Mouse (Mus musculus): ENCODE results near the gene Lclat1. TPM values are rescaled to one million over a fixed set of nuclear protein-coding genes. Genes with fewer than 3 reads are reported as not detected.

The Lclat1 gene
- polyA plus RNA-seq, 1 experiment from 2014 or later = 20.5 TPM

DNA sequence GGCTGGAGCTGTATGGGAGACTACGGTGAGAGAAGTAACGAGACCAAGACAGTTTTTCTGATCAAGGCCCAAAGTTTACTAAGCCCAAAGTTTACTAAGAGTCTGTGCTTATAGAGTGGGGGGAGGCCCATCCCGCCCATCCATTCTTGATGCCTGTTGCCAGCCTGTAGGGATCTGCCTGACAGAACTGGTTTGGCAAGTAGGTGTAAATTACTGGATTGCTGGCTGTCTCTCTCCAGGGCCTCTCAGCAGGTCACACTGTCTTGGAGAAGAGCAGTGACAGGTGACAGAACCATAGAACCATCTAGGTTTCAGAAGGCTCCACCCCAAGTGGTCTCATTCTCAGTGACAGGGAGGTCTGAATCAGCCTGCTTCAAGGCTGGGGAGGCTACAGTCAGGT lies 109.5 kb downstream of the Lclat1 start:
- peaks cover 4% of the 10 kb centered on the region for H3K4me1 ChIP-seq (replicated peaks; ENCODE audit: control insufficient read depth, insufficient read depth, low read length)
- ATAC-seq (ENCODE audit: low read depth) = no peak
- whole genome bisulfite sequencing = 65% methylated on average over 3 of the region's 3 CpGs
- no peak overlapping the region for H3K9ac ChIP-seq (ENCODE audit: low read length)
- H3K27ac ChIP-seq (ENCODE audit: low read length) = no peak overlapping the region
- no peaks in the 10 kb centered on the region for H3K36me3 ChIP-seq (ENCODE audit: control insufficient read depth, insufficient read depth, low read length)
- H3K4me2 ChIP-seq (ENCODE audit: low read depth, low read length) = no peak overlapping the region
- no peaks in the 10 kb centered on the region for H3K27me3 ChIP-seq (ENCODE audit: control insufficient read depth, insufficient read depth, low read depth, low read length)
- H3K9me3 ChIP-seq (ENCODE audit: control insufficient read depth, low read length) = no peaks in the 10 kb centered on the region
- no peak overlapping the region for H3K4me3 ChIP-seq (ENCODE audit: low read length)

GRCm38 (mm10) chr17:73220746-73221145 lies 113.0 kb downstream of the Lclat1 start:
- 64% methylated on average over 7 of the region's 7 CpGs for WGBS

DNA sequence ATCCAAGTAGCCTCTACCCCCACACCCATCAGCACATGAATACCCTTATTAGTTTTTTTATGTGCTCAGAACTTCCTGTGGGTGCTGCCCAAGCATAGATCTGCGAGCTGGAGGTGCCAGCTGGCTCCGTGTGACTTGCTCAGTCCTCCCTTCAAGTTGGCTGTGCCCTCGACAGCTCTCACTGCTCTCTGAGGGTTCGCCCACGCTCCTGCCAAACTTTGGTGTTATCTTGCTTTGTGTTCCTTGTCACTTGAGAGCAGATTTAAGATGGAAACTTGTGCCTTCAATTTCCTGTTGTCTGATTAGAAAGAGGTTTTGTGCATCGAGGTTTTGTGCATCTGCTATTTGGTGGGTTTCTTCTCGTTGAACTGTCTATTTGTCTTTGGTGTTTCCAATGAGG lies 114.3 kb downstream of the Lclat1 start:
- 38% methylated on average over 7 of the region's 7 CpGs for WGBS
- H3K9ac ChIP-seq (ENCODE audit: low read length) = no peak overlapping the region
- no peak overlapping the region for H3K4me2 ChIP-seq (ENCODE audit: low read depth, low read length)
- H3K36me3 ChIP-seq (ENCODE audit: control insufficient read depth, insufficient read depth, low read length) = no peaks in the 10 kb centered on the region
- H3K9me3 ChIP-seq (ENCODE audit: control insufficient read depth, low read length) = no peaks in the 10 kb centered on the region
- ATAC-seq (ENCODE audit: low read depth) = peak; percentile 21; the same call in 1 of the 2 replicates
- H3K4me1 ChIP-seq (replicated peaks; ENCODE audit: control insufficient read depth, insufficient read depth, low read length) = peaks cover 14% of the 10 kb centered on the region
- H3K27me3 ChIP-seq (ENCODE audit: control insufficient read depth, insufficient read depth, low read depth, low read length) = no peaks in the 10 kb centered on the region
- H3K4me3 ChIP-seq (ENCODE audit: low read length) = no peak overlapping the region
- H3K27ac ChIP-seq (ENCODE audit: low read length) = peak overlapping the region; percentile 1; the same call in 1 of the 2 replicates

More at GRCm38 (mm10) chr17:73220746-73221145, 113.0 kb downstream of the Lclat1 start:
- H3K4me3 ChIP-seq (ENCODE audit: low read length) = no peak overlapping the region
- H3K4me1 ChIP-seq (replicated peaks; ENCODE audit: control insufficient read depth, insufficient read depth, low read length) = peaks cover 9% of the 10 kb centered on the region
- no peak for ATAC-seq (ENCODE audit: low read depth)
- no peaks in the 10 kb centered on the region for H3K27me3 ChIP-seq (ENCODE audit: control insufficient read depth, insufficient read depth, low read depth, low read length)
- H3K27ac ChIP-seq (ENCODE audit: low read length) = no peak overlapping the region
- H3K9ac ChIP-seq (ENCODE audit: low read length) = no peak overlapping the region
- no peak overlapping the region for H3K4me2 ChIP-seq (ENCODE audit: low read depth, low read length)
- H3K36me3 ChIP-seq (ENCODE audit: control insufficient read depth, insufficient read depth, low read length) = no peaks in the 10 kb centered on the region
- H3K9me3 ChIP-seq (ENCODE audit: control insufficient read depth, low read length) = no peaks in the 10 kb centered on the region

DNA sequence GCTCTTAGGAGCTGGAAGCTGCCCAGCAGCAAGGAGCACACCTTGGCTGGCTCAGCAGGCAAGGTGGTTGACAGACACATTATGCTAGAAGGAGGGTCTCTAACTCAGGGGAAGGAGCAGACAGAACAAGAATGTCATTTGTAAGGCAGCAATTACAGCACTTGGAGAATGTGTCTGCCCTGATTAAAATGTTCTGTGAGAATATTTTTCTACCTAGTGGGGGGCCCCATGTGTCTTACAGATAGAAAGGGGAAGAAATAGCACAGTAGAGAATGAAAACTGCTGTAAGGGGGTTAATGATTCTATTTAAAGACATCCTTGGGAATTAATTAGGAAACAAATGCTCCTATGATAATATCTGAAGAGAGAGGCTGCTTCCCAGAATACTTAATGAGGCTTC lies 117.7 kb downstream of the Lclat1 start:
- H3K9ac ChIP-seq (ENCODE audit: low read length) = no peak overlapping the region
- no peaks in the 10 kb centered on the region for H3K36me3 ChIP-seq (ENCODE audit: control insufficient read depth, insufficient read depth, low read length)
- peaks cover 14% of the 10 kb centered on the region for H3K4me1 ChIP-seq (replicated peaks; ENCODE audit: control insufficient read depth, insufficient read depth, low read length)
- no peaks in the 10 kb centered on the region for H3K27me3 ChIP-seq (ENCODE audit: control insufficient read depth, insufficient read depth, low read depth, low read length)
- H3K27ac ChIP-seq (ENCODE audit: low read length) = no peak overlapping the region; the same call in 1 of the 2 replicates
- no peak for ATAC-seq (ENCODE audit: low read depth)
- no peak overlapping the region for H3K4me3 ChIP-seq (ENCODE audit: low read length)
- H3K9me3 ChIP-seq (ENCODE audit: control insufficient read depth, low read length) = no peaks in the 10 kb centered on the region
- H3K4me2 ChIP-seq (ENCODE audit: low read depth, low read length) = no peak overlapping the region

- Histone ChIP-seq H3K9me3 (ENCODE audit: control insufficient read depth, low read length) (no peaks in the 10 kb centered on the region), H3K36me3 (ENCODE audit: control insufficient read depth, insufficient read depth, low read length) (no peaks in the 10 kb centered on the region), H3K4me3 (ENCODE audit: low read length) (no peak overlapping the region), H3K4me2 (ENCODE audit: low read depth, low read length) (no peak overlapping the region), H3K4me1 (replicated peaks; ENCODE audit: control insufficient read depth, insufficient read depth, low read length) (peaks cover 14% of the 10 kb centered on the region), H3K27me3 (ENCODE audit: control insufficient read depth, insufficient read depth, low read depth, low read length) (no peaks in the 10 kb centered on the region), H3K9ac (ENCODE audit: low read length) (no peak overlapping the region), H3K27ac (ENCODE audit: low read length) (peak overlapping the region; percentile 16; the same call in 1 of the 2 replicates)
- peak; percentile 41; the same call in 1 of the 2 replicates for ATAC-seq (ENCODE audit: low read depth)
- 27% methylated on average over 5 of the region's 5 CpGs for WGBS
These were observed 118.2 kb downstream of the Lclat1 start for GRCm38 (mm10) chr17:73225996-73226395.

DNA sequence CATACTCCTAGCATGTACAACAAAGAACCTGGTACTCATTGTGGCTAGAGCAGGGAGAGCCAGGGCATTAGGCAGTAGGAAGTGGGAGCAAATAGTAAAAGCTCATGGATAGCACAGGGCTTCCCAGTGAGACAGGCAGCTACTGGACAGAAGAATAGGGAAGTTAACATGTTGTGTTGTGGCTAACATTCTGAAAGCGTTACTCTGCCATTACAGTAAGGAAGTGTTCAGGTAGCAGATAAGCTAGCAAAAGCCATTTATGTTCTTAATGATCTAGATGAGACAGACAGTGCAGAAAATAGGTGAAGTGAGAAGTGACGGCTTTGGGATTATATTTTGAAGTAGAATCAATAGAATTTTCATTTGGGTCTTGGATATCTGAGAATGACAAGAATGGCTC lies 118.8 kb downstream of the Lclat1 start:
- Histone ChIP-seq H3K9me3 (ENCODE audit: control insufficient read depth, low read length) (no peaks in the 10 kb centered on the region), H3K36me3 (ENCODE audit: control insufficient read depth, insufficient read depth, low read length) (no peaks in the 10 kb centered on the region), H3K27me3 (ENCODE audit: control insufficient read depth, insufficient read depth, low read depth, low read length) (no peaks in the 10 kb centered on the region), H3K9ac (ENCODE audit: low read length) (no peak overlapping the region), H3K4me2 (ENCODE audit: low read depth, low read length) (no peak overlapping the region), H3K4me1 (replicated peaks; ENCODE audit: control insufficient read depth, insufficient read depth, low read length) (peaks cover 14% of the 10 kb centered on the region), H3K4me3 (ENCODE audit: low read length) (no peak overlapping the region), H3K27ac (ENCODE audit: low read length) (no peak overlapping the region)
- 91% methylated on average over 2 of the region's 2 CpGs for WGBS
- no peak for ATAC-seq (ENCODE audit: low read depth)

GRCm38 (mm10) chr17:73227361-73227760 lies 119.6 kb downstream of the Lclat1 start:
- H3K9ac ChIP-seq (ENCODE audit: low read length) = no peak overlapping the region
- 80% methylated on average over 3 of the region's 3 CpGs for WGBS
- no peak overlapping the region for H3K4me3 ChIP-seq (ENCODE audit: low read length)
- peaks cover 11% of the 10 kb centered on the region for H3K4me1 ChIP-seq (replicated peaks; ENCODE audit: control insufficient read depth, insufficient read depth, low read length)
- H3K27ac ChIP-seq (ENCODE audit: low read length) = no peak overlapping the region
- no peaks in the 10 kb centered on the region for H3K27me3 ChIP-seq (ENCODE audit: control insufficient read depth, insufficient read depth, low read depth, low read length)
- H3K4me2 ChIP-seq (ENCODE audit: low read depth, low read length) = no peak overlapping the region
- no peaks in the 10 kb centered on the region for H3K9me3 ChIP-seq (ENCODE audit: control insufficient read depth, low read length)
- no peaks in the 10 kb centered on the region for H3K36me3 ChIP-seq (ENCODE audit: control insufficient read depth, insufficient read depth, low read length)
- ATAC-seq (ENCODE audit: low read depth) = no peak

GRCm38 (mm10) chr17:73229445-73230155 lies 121.8 kb downstream of the Lclat1 start:
- WGBS = 78% methylated on average over 11 of the region's 11 CpGs
- Histone ChIP-seq H3K4me3 (ENCODE audit: low read length) (no peak overlapping the region), H3K27me3 (ENCODE audit: control insufficient read depth, insufficient read depth, low read depth, low read length) (no peaks in the 10 kb centered on the region), H3K9ac (ENCODE audit: low read length) (no peak overlapping the region), H3K4me1 (replicated peaks; ENCODE audit: control insufficient read depth, insufficient read depth, low read length) (peaks cover 9% of the 10 kb centered on the region), H3K36me3 (ENCODE audit: control insufficient read depth, insufficient read depth, low read length) (no peaks in the 10 kb centered on the region), H3K9me3 (ENCODE audit: control insufficient read depth, low read length) (no peaks in the 10 kb centered on the region), H3K27ac (ENCODE audit: low read length) (no peak overlapping the region), H3K4me2 (ENCODE audit: low read depth, low read length) (no peak overlapping the region)
- ATAC-seq (ENCODE audit: low read depth) = no peak

- Histone ChIP-seq H3K4me3 (ENCODE audit: low read length) (no peak overlapping the region), H3K4me1 (replicated peaks; ENCODE audit: control insufficient read depth, insufficient read depth, low read length) (peaks cover 5% of the 10 kb centered on the region), H3K27me3 (ENCODE audit: control insufficient read depth, insufficient read depth, low read depth, low read length) (no peaks in the 10 kb centered on the region), H3K36me3 (ENCODE audit: control insufficient read depth, insufficient read depth, low read length) (no peaks in the 10 kb centered on the region), H3K27ac (ENCODE audit: low read length) (no peak overlapping the region), H3K9ac (ENCODE audit: low read length) (no peak overlapping the region), H3K4me2 (ENCODE audit: low read depth, low read length) (no peak overlapping the region), H3K9me3 (ENCODE audit: control insufficient read depth, low read length) (no peaks in the 10 kb centered on the region)
- 90% methylated on average over 12 of the region's 12 CpGs for WGBS
- no peak for ATAC-seq (ENCODE audit: low read depth)
These were observed 122.7 kb downstream of the Lclat1 start for GRCm38 (mm10) chr17:73230340-73230989.
